Mouse (Mus musculus) heart, embryonic 12.5 days (tissue): ENCODE results near the gene Pxn. TPM values are rescaled to one million over a fixed set of nuclear protein-coding genes. Genes with fewer than 3 reads are reported as not detected.
A peak's percentile ranks its signal among the peaks of the same experiment; 100 is the strongest.
"Not testable (repeated sequence)": the region's sequence is repeated elsewhere in the genome, so short reads cannot be mapped to it uniquely, and the experiment has no call there.

ENCODE experiments used
- ATAC-seq: fragments of 200-750 bp; cut with Nextera tagmentation; 2 replicates; pipeline ENCODE4 v1.8.0; 2017; ENCODE audit warnings: moderate TSS enrichment, moderate library complexity; ENCODE audit not compliant: insufficient number of reproducible peaks, low FRiP score
- H3K27ac ChIP-seq: fragments of 300-500 bp; sonication (generic); 2 replicates; pipeline ENCODE4 v1.5.1; 2016; ENCODE audit warnings: mild to moderate bottlenecking, moderate library complexity; ENCODE audit not compliant: poor library complexity, severe bottlenecking
- H3K27me3 ChIP-seq: fragments of 300-500 bp; sonication (generic); replicated peaks from 2 replicates; pipeline ENCODE4 v1.6.1; 2016; ENCODE audit warnings: mild to moderate bottlenecking, moderate library complexity
- H3K36me3 ChIP-seq: fragments of 300-500 bp; sonication (generic); 2 replicates; pipeline ENCODE4 v1.6.1; 2016; ENCODE audit warnings: mild to moderate bottlenecking, moderate library complexity
- H3K4me1 ChIP-seq: fragments of 300-500 bp; sonication (generic); replicated peaks from 2 replicates; pipeline ENCODE4 v1.6.1; 2016; ENCODE audit warnings: mild to moderate bottlenecking
- H3K4me2 ChIP-seq: fragments of 300-500 bp; sonication (generic); 2 replicates; pipeline ENCODE4 v1.6.1; 2016; ENCODE audit warnings: mild to moderate bottlenecking, moderate library complexity
- H3K4me3 ChIP-seq: fragments of 300-500 bp; sonication (generic); 2 replicates; pipeline ENCODE4 v1.5.1; 2016; ENCODE audit warnings: mild to moderate bottlenecking
- H3K9ac ChIP-seq: fragments of 300-500 bp; sonication (generic); 2 replicates; pipeline ENCODE4 v1.6.1; 2016; ENCODE audit warnings: mild to moderate bottlenecking, moderate library complexity
- H3K9me3 ChIP-seq: fragments of 300-500 bp; sonication (generic); replicated peaks from 2 replicates; pipeline ENCODE4 v1.6.1; 2016; ENCODE audit warnings: mild to moderate bottlenecking, moderate library complexity
- WGBS: fragments of 180-500 bp; shearing (Covaris S2); methylation state at CpG from one replicate; pipeline ENCODE4 v1.1.7; 2016; 5-methylcytosine and 5-hydroxymethylcytosine counted together
- polyA plus RNA-seq: library from polyadenylated mRNA; unstranded; fragments of >200 nt; fragmentation: Nextera tagmentation; extraction: Ambion mirVana; gene quantifications from 2 replicates; pipeline ENCODE4 v1.2.1, GENCODE M21; 2016

Pxn gene
- polyA plus RNA-seq, 1 experiment from 2014 or later: 41.1 TPM

GRCm38 (mm10) chr5:115487942-115488580, 18.4 kb upstream of the Pxn start:
- peaks cover 28% of the 10 kb centered on the region for H3K4me1 ChIP-seq
- no peak overlapping the region for H3K9ac ChIP-seq
- H3K27me3 ChIP-seq: peaks cover under 1% of the 10 kb centered on the region
- no peaks in the 10 kb centered on the region for H3K9me3 ChIP-seq
- WGBS: 74% methylated on average over 9 of the region's 9 CpGs
- no peak for ATAC-seq
- H3K4me2 ChIP-seq: peak overlapping the region; percentile 70; the same call in 1 of the 2 replicates
- H3K27ac ChIP-seq: no peak overlapping the region
- H3K4me3 ChIP-seq: no peak overlapping the region
- no peaks in the 10 kb centered on the region for H3K36me3 ChIP-seq

DNA sequence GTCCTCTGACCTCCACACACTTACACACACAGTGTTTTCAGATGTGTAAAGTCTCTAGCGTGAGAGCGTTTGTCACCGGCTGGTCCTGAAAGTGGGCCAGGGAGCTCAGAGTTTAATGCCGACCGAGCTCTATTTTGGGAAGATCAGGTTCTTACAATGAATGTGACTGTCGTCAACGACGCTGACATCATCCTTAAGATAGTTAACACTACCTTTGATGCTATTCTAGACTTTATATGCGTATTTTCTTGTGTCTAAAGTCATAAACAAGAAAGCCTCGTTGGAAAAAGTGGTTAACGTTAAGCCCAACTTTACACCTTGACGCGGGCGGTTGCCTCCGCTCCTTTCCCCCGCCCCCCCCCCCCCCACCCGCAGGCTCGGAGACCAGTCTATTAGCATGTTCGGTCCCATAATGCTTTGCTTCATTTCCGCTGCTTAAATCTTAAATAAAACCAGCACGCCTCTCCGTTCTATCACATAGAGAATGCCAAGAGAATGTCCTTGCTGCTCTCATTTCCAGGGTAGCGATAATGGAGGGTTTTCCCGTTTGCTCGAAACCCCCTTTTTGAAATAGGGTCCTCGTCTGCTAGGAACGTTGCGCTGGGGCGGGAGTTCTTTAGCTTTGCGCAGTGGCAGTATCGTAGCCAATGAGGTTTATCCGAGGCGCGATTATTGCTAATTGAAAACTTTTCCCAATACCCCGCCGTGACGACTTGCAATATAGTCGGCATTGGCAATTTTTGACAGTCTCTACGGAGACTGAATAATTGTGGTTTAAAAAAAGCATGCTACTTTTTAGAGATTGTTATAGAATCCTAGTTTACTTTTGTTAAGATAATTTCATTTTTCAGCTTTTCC, 17.4 kb upstream of the Pxn start:
- peak overlapping the region; percentile 70 for H3K4me2 ChIP-seq
- under 1% methylated on average over 39 of the region's 39 CpGs for WGBS
- peak overlapping the region; percentile 42 for H3K4me3 ChIP-seq
- no peaks in the 10 kb centered on the region for H3K9me3 ChIP-seq
- no peaks in the 10 kb centered on the region for H3K27me3 ChIP-seq
- no peaks in the 10 kb centered on the region for H3K36me3 ChIP-seq
- ATAC-seq: peak; percentile 70
- H3K4me1 ChIP-seq: peaks cover 37% of the 10 kb centered on the region
- peak overlapping the region; percentile 100 for H3K27ac ChIP-seq
- H3K9ac ChIP-seq: peak overlapping the region; percentile 92

- under 1% methylated on average over 50 of the region's 50 CpGs for WGBS
- peak overlapping the region; percentile 100 for H3K27ac ChIP-seq
- peak overlapping the region; percentile 70 for H3K4me2 ChIP-seq
- H3K4me1 ChIP-seq: peaks cover 38% of the 10 kb centered on the region
- no peaks in the 10 kb centered on the region for H3K27me3 ChIP-seq
- peak overlapping the region; percentile 92 for H3K9ac ChIP-seq
- H3K4me3 ChIP-seq: peak overlapping the region; percentile 42
- no peaks in the 10 kb centered on the region for H3K9me3 ChIP-seq
- ATAC-seq: peak; percentile 86
- H3K36me3 ChIP-seq: no peaks in the 10 kb centered on the region
Measured at GRCm38 (mm10) chr5:115489699-115490637, 16.5 kb upstream of the Pxn start.

DNA sequence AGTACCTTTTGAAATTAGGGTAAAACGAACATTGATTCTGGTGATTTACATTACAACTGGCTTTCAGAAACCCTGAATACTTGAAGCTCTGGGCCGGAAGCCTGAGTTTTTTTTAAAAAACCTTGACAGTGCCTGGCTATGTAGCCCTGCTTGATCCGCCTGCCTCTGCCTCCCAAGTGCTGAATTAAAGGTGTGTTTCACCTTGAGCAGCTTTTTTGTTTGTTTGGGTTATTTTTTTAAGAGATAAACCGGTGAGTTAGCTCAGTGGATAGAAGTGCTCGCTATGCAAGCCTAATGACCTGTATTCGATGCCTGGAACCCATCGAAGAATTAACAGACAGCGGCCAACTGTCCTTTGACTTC, 15.9 kb upstream of the Pxn start:
- no peak overlapping the region for H3K4me3 ChIP-seq
- H3K36me3 ChIP-seq: no peaks in the 10 kb centered on the region
- no peak for ATAC-seq
- WGBS: 8% methylated on average over 8 of the region's 8 CpGs
- H3K9ac ChIP-seq: no peak overlapping the region
- no peaks in the 10 kb centered on the region for H3K27me3 ChIP-seq
- peaks cover 38% of the 10 kb centered on the region for H3K4me1 ChIP-seq
- H3K9me3 ChIP-seq: no peaks in the 10 kb centered on the region
- H3K27ac ChIP-seq: peak overlapping the region; percentile 63; the same call in 1 of the 2 replicates
- peak overlapping the region; percentile 36 for H3K4me2 ChIP-seq

DNA sequence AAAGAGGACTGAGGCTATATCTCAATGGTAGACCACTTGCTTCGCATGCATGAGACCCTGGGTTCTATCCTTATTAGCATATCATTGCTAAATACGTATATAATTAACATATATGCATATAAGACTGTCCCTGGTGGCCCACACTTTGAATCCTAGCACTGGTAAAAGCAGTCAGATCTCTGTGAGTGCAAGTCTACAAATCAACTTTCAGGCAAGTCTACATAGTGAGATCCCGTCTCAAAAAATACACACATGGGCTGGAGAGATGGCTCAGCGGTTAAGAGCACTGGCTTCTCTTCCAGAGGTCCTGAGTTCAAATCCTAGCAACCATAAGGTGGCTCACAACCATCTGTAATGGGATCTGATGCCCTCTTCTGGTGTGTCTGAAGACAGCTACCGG, 15.4 kb upstream of the Pxn start:
- Histone ChIP-seq H3K27ac (no peak overlapping the region), H3K4me1 (peaks cover 38% of the 10 kb centered on the region), H3K36me3 (no peaks in the 10 kb centered on the region), H3K4me2 (peak overlapping the region; percentile 68), H3K9me3 (no peaks in the 10 kb centered on the region), H3K9ac (no peak overlapping the region), H3K27me3 (no peaks in the 10 kb centered on the region), H3K4me3 (no peak overlapping the region)
- no peak for ATAC-seq
- WGBS: 31% methylated on average over 5 of the region's 5 CpGs

DNA sequence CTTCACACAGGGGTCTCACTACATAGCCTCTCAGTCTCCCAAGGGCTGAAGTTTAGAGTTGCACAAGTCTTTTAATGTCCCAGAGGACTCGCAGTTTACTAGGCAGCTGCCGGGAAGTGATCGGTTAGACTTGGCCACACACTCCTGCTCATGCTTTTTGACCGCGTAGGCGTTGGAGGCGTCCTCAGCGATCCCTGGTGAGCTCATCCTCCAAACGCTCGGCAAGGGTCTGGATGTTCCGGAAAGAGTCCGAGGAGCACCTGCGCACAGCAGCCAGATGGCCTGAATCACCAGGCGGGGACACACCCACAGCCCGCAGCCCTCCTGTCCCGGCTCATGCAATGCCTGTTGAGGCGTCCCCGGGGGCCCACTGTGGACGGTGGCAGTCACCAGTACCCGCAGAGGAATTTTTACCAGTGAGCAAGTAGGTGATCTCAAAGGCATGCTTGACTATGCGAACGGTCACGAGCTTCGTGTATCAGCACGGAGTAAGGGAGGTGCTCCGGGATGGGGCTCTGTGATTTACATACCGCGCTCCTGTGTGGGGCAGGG, 14.6 kb upstream of the Pxn start:
- 0 out of 2 replicates have a peak, but pooled peaks have one; percentile 8 for ATAC-seq
- H3K27me3 ChIP-seq: no peaks in the 10 kb centered on the region
- H3K4me2 ChIP-seq: peak overlapping the region; percentile 68
- peak overlapping the region; percentile 37 for H3K4me3 ChIP-seq
- no peaks in the 10 kb centered on the region for H3K9me3 ChIP-seq
- H3K36me3 ChIP-seq: no peaks in the 10 kb centered on the region
- 2% methylated on average over 28 of the region's 28 CpGs for WGBS
- peaks cover 38% of the 10 kb centered on the region for H3K4me1 ChIP-seq
- H3K27ac ChIP-seq: peak overlapping the region; percentile 66
- peak overlapping the region; percentile 69 for H3K9ac ChIP-seq

DNA sequence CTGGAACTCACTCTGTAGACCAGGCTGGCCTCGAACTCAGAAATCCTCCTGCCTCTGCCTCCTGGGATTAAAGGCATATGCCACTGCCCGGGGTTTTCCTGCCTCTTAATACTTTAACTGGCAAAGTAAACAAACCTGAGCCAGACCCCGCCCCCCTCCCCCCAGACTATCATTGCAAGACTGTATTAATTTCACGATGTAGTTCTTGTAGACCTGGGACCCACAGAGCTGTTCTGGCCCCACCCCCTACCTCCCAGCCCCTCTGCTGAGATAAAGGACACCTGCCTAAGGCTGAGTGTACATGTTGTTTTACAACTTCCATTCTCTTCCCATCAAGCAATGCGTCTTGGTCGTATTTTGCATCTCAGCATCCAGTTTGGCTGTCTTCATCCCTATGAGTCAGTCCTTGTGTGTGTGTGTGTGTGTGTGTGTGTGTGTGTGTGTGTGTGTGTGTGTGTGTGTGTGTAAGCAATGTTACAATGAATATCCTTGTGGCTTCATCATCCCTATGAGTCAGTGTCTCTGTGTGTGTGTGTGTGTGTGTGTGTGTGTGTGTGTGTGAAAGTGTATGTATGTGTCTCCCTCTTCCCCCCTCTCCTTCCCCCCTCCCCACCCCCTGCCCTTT, 13.7 kb upstream of the Pxn start:
- H3K4me2 ChIP-seq: no peak overlapping the region
- H3K27me3 ChIP-seq: no peaks in the 10 kb centered on the region
- no peaks in the 10 kb centered on the region for H3K9me3 ChIP-seq
- H3K4me1 ChIP-seq: peaks cover 38% of the 10 kb centered on the region
- no peak overlapping the region for H3K9ac ChIP-seq
- ATAC-seq: no peak
- peak overlapping the region; percentile 81 for H3K27ac ChIP-seq
- no peaks in the 10 kb centered on the region for H3K36me3 ChIP-seq
- 62% methylated on average over 6 of the region's 6 CpGs for WGBS
- no peak overlapping the region for H3K4me3 ChIP-seq

GRCm38 (mm10) chr5:115493441-115493840, 13.0 kb upstream of the Pxn start:
- Histone ChIP-seq H3K4me1 (peaks cover 37% of the 10 kb centered on the region), H3K9me3 (no peaks in the 10 kb centered on the region), H3K4me3 (no peak overlapping the region), H3K27me3 (no peaks in the 10 kb centered on the region), H3K27ac (peak overlapping the region; percentile 81), H3K9ac (0 out of 2 replicates have a peak overlapping the region, but pooled peaks have one; percentile 21), H3K36me3 (no peaks in the 10 kb centered on the region), H3K4me2 (no peak overlapping the region)
- WGBS: 40% methylated on average over 5 of the region's 5 CpGs
- no peak for ATAC-seq

GRCm38 (mm10) chr5:115495618-115496017, 10.9 kb upstream of the Pxn start:
- peaks cover 32% of the 10 kb centered on the region for H3K4me1 ChIP-seq
- not testable (repeated sequence) for H3K36me3 ChIP-seq, H3K4me2 ChIP-seq, ATAC-seq, H3K27me3 ChIP-seq, H3K27ac ChIP-seq, H3K4me3 ChIP-seq, H3K9me3 ChIP-seq, H3K9ac ChIP-seq
- 81% methylated on average over 3 of the region's 3 CpGs for WGBS

DNA sequence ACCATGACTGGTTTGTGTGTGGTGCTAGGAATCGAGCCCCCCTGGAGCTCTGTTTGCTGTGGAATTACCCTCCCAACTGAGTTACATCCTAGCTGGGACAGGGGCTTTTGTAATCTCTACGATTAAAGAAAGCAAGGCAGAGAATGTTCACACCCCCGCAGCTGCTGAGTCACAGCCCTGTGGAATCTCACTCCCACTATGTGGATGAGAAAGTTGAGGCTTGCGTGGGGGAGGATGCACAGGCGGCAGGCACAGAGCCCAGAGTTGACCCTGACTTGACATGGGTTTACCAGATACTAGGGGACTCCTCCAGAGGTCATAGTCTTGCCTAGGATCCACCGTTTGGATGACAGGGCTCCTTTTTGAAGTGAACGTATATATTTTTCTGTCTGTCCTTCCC, 9.4 kb upstream of the Pxn start:
- Histone ChIP-seq H3K27ac (no peak overlapping the region), H3K9me3 (no peaks in the 10 kb centered on the region), H3K4me3 (no peak overlapping the region)

More for the DNA sequence above, 9.4 kb upstream of the Pxn start:
- WGBS: 71% methylated on average over 7 of the region's 7 CpGs
- ATAC-seq: no peak
- Histone ChIP-seq H3K27me3 (no peaks in the 10 kb centered on the region), H3K36me3 (no peaks in the 10 kb centered on the region), H3K9ac (no peak overlapping the region), H3K4me2 (no peak overlapping the region), H3K4me1 (peaks cover 22% of the 10 kb centered on the region)
